Mouse (Mus musculus): Measurements from ENCODE around the gene Psma2.

The Psma2 gene

DNA sequence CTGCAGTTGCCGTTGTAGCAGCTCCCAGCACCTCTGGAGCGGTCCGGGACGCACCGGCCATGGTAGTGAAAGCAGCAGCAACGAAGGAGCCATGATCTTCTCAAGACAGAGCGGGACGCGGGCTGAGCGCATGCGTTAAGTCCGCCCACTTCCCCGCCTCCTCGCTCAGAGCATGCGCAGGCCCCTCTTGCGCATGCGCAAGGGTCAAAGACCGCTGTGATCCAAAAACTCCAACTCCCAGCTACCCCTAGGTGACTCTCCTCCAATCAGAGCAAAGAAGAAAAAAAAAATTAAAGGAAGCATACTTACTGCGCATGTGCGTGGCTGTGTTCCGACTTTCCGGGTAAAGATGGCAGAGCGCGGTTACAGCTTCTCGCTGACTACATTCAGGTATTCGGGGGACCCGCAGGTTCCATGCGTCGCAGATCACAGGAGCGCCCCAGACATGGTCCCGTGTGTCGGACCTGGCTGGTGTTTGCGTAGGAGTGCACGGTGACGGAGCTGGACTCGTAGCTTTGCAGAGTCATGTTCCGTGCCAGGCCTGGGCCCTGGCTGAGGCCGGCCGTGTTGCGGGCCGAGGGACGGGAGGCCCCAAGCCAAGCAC is at the start of gene Psma2, which contains the start of gene Mrpl32:
Gene Psma2, plus strand, starts transcription at position 315 of the 604 bp plus-strand sequence.
Gene Mrpl32, minus strand, starts transcription at position 240 of the 604 bp plus-strand sequence.
- peak; percentile 97 for DNase-seq

DNA sequence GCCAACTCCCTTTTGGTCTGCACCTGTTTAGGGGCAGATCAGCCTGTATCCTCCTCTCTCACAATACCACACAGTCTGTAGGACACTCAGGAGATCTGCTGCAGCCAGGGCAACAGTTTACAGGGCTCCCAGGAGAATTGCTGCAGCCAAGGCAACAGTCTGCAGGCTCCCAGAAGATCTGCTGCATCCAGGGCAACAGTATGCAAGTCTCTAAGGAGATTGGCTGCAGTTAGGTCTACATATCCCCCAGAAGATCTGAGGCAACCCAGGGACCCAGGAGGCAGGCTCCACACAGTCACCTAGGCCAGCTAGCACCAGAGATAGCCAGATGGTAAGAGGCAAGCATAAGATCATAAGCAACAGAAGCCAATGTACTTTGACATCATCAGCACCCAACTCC is 38.9 kb upstream of the Psma2 start:
- DNase-seq, result no peak

DNA sequence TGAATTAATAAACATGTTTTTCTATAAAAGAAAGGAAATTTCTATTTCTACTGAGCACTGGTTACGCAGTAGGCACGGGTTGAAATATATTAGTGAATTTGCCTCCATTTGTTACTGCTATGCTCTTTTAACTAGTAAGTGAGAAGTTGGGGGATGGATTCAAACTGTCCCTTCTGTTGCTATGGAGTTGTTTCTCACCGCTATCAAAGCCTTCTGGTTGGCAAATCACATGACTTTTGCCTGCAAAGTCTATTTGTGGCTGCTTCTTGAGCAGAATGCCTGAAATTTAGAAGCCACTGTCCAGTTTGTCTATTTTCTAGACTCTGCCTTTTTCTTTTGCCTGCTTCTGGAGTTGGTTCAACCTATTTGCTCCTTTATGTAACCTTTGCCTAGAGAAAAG is 32.6 kb upstream of the Psma2 start:
- DNase-seq, result no peak

- no peak for DNase-seq
These were observed 10.3 kb upstream of the Psma2 start for GRCm38 (mm10) chr13:14602744-14603143.

DNA sequence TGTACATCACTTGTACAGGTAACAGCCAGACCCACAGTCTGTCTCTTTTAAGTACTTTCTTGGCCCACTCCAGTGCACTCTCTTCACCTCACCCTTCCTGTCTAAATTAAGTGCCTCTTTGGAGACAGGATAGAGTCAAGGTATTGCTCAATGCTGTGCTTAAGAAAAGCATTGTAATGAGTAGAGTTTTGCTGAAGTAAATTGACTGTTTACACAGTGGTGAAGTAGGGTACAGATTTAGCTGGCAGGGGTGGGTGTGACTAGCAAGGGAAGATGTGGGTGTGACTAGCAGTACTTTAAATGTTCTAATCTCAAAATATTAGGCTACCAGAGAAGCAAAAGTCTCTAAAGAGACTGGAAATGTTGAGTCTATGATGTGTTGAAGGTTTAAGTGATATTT is 5.4 kb upstream of the Psma2 start:
- DNase-seq, result no peak

DNA sequence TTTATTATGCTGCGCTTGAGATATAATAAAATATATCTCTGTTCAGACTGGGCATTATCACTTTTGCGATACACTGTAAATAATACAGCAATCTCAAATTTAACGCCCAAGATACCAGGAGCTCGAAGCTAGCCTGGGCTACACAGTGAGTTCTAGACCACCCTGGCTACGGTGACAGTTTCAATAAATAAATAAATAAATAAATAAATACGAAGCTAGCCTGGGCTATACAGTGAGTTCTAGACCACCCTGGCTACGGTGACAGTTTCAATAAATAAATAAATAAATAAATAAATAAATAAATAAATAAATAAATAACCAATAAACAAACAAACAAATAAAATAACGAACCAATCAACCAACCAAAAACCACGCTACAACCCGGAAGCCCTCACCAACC is 577 bp upstream of the Psma2 start:
- no peak for DNase-seq

GRCm38 (mm10) chr13:14613553-14613952 is 513 bp downstream of the Psma2 start:
- no peak for DNase-seq

GRCm38 (mm10) chr13:14618724-14619123 is 5.7 kb downstream of the Psma2 start:
- peak; percentile 79 for DNase-seq

DNA sequence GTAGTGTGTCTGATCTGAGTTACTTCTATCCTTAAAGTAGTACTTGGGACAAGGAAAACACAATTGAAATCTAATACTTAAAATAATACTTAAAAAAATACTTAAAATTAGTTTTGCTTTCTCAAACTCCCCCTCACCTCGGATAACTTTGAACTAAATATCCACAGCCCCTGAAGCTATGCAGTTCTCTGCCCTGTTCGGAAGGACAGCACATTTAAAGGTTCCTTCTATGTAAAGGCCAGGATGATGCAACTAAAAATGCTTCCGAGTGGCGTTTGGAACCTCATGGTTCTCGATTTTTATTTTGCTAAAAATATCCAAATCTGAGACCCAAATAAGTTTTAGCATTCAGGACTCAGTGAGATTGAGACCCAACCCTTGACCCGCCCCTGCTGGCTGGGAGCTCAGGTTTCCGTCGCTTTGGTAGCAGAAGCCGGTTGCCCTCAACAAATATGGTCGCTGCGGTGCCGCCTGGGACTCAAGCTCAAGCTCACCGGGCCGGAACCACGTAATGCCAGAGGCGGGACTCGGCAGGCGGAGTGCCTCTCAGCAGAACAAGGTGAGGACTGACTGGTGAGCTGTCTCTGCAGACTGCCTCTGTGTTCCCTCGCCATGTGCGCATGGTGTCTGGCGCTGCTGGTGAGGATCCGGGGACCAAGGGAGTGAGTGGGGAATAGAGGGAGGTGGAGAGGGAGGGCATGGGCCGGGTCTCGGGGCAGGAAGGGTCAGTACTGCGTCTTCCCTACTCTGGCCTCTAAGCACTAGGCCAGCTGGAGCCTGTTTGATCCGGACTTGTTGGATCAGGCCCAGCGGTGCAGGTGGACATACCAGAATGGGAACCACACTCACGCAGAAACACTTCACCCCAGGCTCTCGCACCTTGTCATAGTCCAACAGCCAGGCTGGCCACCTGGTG is 16.9 kb downstream of the Psma2 start, which contains the start of gene AW209491:
Gene AW209491, plus strand, starts transcription at position 429 of the 916 bp plus-strand sequence.
- peak; percentile 97 for DNase-seq

- DNase-seq, result no peak
These were observed 27.0 kb downstream of the Psma2 start for GRCm38 (mm10) chr13:14639998-14640397.

GRCm38 (mm10) chr13:14649301-14649700 is 36.3 kb downstream of the Psma2 start:
- DNase-seq, result peak; percentile 34

DNA sequence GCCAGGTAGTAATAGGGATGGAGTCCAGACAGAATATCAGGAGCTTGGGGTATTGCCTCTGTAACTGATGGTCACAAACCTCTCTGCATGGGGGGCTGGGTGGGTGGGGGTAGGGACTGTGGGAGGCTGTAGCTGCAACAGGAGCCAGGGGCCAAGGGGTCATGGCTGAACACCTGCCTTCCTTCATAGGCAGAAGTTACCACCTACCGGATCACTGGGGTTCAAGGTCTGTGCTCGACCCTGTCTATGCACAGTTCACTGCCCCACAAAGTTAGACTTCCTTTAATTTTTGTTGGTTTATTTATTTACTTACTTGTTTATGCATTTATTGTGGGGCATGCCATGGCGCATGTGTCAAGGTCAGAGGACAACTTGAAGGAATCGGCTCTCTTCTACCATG is 54.1 kb downstream of the Psma2 start:
- no peak for DNase-seq

- peak; percentile 55 for DNase-seq
These were observed 57.3 kb downstream of the Psma2 start for GRCm38 (mm10) chr13:14670342-14670741.

GRCm38 (mm10) chr13:14688955-14689354 is 75.9 kb downstream of the Psma2 start:
- no peak for DNase-seq

GRCm38 (mm10) chr13:14716801-14717200 is 103.8 kb downstream of the Psma2 start:
- no peak for DNase-seq

DNA sequence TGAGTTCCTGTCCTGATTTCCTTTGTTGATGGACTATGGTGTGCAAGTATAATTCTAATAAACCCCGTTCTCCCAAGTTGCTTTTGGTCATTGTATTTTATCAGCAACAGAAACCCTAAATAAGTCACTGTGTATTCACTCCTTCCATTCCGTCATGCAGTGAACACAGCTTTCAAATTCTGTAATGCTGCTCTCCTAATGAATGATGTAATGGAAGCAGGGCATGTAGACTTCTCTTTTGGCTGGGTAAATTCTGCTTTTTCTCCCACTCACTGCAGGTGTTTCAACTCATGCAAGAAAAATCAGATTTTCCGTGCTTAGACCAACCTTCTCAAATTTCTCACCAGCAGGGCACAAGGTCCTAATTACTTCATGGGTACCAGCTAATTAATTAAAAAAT is 104.7 kb downstream of the Psma2 start:
- no peak for DNase-seq

Measured in kidney, postnatal 10 days (tissue).